Mouse (Mus musculus) thymus, adult 2 months (tissue): ENCODE measurements at regions not wholly inside any gene's neighbourhood (a gene's known extent, or its start where the extent isn't known, plus 50 kb on each side); places are given as distances from the start of the nearest gene placed in this dataset.

Experiments used
- CTCF ChIP-seq: fragments of 200-500 bp; IDR thresholded peaks from 2 replicates; pipeline ENCODE4 v1.5.1; 2012; ENCODE audit warnings: mild to moderate bottlenecking, control low read depth, low read length, moderate library complexity, borderline replicate concordance; ENCODE audit not compliant: control insufficient read depth, poor library complexity, insufficient read depth; ENCODE audit errors: extremely low read depth
- POLR2A ChIP-seq: fragments of 200-500 bp; IDR thresholded peaks from 2 replicates; pipeline ENCODE4 v1.6.1; 2012; ENCODE audit warnings: mild to moderate bottlenecking, low read length, control low read depth, moderate library complexity; ENCODE audit not compliant: control insufficient read depth, poor library complexity, insufficient read depth; ENCODE audit errors: extremely low read depth

- TF ChIP-seq CTCF (no peak), POLR2A (no peak)
These were observed 355.3 kb upstream of the Cdh4 start for GRCm38 (mm10) chr2:179086915-179087314.
